11 mouse cellular contexts compared by ENCODE assay signal in the genomic region with DNA sequence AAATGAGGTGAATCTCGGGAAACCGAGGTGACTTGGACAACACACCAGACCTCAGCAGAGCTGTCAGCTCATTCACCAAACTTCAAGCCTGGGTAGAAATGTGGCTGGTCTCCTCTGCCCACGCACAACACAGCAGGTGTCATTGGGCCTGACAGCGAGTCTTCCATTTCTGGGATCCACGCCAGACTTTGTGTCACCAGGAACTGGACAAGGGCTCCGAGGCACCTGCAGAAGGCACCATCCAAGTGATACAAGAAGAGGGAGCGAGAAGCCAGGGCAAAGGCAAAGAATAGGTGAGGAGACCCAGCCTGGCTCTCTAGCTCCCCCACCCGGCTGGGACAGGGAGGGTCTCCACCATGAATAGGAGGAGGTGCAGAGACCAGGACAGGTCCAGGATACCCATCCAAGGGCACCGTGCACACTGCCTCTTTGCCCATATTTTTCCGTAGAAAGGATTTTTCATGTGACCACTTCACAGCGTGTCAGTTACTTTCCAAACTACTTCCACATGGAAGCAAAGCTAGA.
A peak's percentile ranks its signal among the peaks of the same experiment; 100 is the strongest.
DNase-seq lines count a peak whose midpoint lies in the region; ATAC-seq and TF ChIP-seq lines count a peak whose summit lies in the region.
"Had no signal": no experiment of that assay in that cellular context is flagged by ENCODE, and none has a peak within 500 bp of the region (broad histone marks: within the 10 kb centered on the region; RNA-seq: fewer than 3 reads in every experiment).

No protein-coding gene starts in this region.

- H3K4me3 ChIP-seq in forebrain, postnatal 0 days (ENCODE audit: low read depth, low read length), result no peak overlapping the region
- no peak overlapping the region for H3K4me3 ChIP-seq in forebrain, embryonic 10.5 days
- no peak overlapping the region for H3K4me3 ChIP-seq in lung, embryonic 14.5 days (ENCODE audit: low read depth, low read length)
- H3K4me3 ChIP-seq in stomach, postnatal 0 days (ENCODE audit: low read depth, low read length), result no peak overlapping the region
- H3K4me3 ChIP-seq: forebrain, embryonic 12.5 days; limb, embryonic 10.5 days had no signal

- H3K9me3 ChIP-seq in forebrain, postnatal 0 days (ENCODE audit: low read length), result no peaks in the 10 kb centered on the region
- no peaks in the 10 kb centered on the region for H3K9me3 ChIP-seq in forebrain, embryonic 10.5 days
- no peaks in the 10 kb centered on the region for H3K9me3 ChIP-seq in lung, embryonic 14.5 days (ENCODE audit: low read depth, low read length)
- H3K9me3 ChIP-seq in stomach, postnatal 0 days (ENCODE audit: control insufficient read depth, low read length), result no peaks in the 10 kb centered on the region
- H3K9me3 ChIP-seq: forebrain, embryonic 12.5 days; limb, embryonic 10.5 days had no signal

- no peak for DNase-seq in forebrain, postnatal 0 days
- no peak for DNase-seq in forebrain, embryonic 10.5 days (ENCODE audit: extremely low spot score, low spot score)
- DNase-seq in lung, embryonic 14.5 days, result no peak
- no peak for DNase-seq in lung, postnatal 25 days (ENCODE audit: low spot score)
- DNase-seq in brain, embryonic 14.5 days (ENCODE audit: low read depth), result no peak
- DNase-seq in stomach, postnatal 0 days (ENCODE audit: low spot score), result no peak
- no peak for DNase-seq in right cerebral cortex, postnatal 10 days (ENCODE audit: low spot score in 2 of 2)
- DNase-seq in retina, postnatal 1 day, result no peak

- H3K9ac ChIP-seq in forebrain, postnatal 0 days, result no peak overlapping the region
- no peak overlapping the region for H3K9ac ChIP-seq in lung, embryonic 14.5 days
- H3K9ac ChIP-seq in stomach, postnatal 0 days (ENCODE audit: low read length), result no peak overlapping the region
- H3K9ac ChIP-seq: forebrain, embryonic 12.5 days had no signal

- H3K36me3 ChIP-seq in forebrain, postnatal 0 days (ENCODE audit: insufficient read depth), result no peaks in the 10 kb centered on the region
- H3K36me3 ChIP-seq in forebrain, embryonic 10.5 days (replicated peaks), result no peaks in the 10 kb centered on the region
- no peaks in the 10 kb centered on the region for H3K36me3 ChIP-seq in lung, embryonic 14.5 days (ENCODE audit: insufficient read depth)
- H3K36me3 ChIP-seq in stomach, postnatal 0 days (ENCODE audit: control insufficient read depth, insufficient read depth, low read length), result no peaks in the 10 kb centered on the region
- H3K36me3 ChIP-seq: forebrain, embryonic 12.5 days; limb, embryonic 10.5 days had no signal

- no peak overlapping the region for H3K4me2 ChIP-seq in forebrain, postnatal 0 days (ENCODE audit: low read depth)
- no peak overlapping the region for H3K4me2 ChIP-seq in lung, embryonic 14.5 days
- H3K4me2 ChIP-seq in stomach, postnatal 0 days (replicated peaks; ENCODE audit: low read depth), result no peak overlapping the region
- H3K4me2 ChIP-seq: forebrain, embryonic 12.5 days had no signal

- H3K4me1 ChIP-seq in forebrain, postnatal 0 days (ENCODE audit: insufficient read depth), result peaks cover 4% of the 10 kb centered on the region; the same call in 1 of the 2 replicates
- H3K4me1 ChIP-seq in forebrain, embryonic 10.5 days, result no peaks in the 10 kb centered on the region
- no peaks in the 10 kb centered on the region for H3K4me1 ChIP-seq in lung, embryonic 14.5 days (ENCODE audit: insufficient read depth)
- no peaks in the 10 kb centered on the region for H3K4me1 ChIP-seq in stomach, postnatal 0 days (replicated peaks; ENCODE audit: control insufficient read depth, insufficient read depth)
- H3K4me1 ChIP-seq: forebrain, embryonic 12.5 days; limb, embryonic 10.5 days had no signal

- ATAC-seq in forebrain, postnatal 0 days, result no peak
- no peak for ATAC-seq in lung, embryonic 14.5 days (ENCODE audit: insufficient read depth)
- ATAC-seq in stomach, postnatal 0 days (ENCODE audit: low FRiP score, low TSS enrichment), result no peak

- H3K27me3 ChIP-seq in forebrain, postnatal 0 days (ENCODE audit: insufficient read depth, low read length), result no peaks in the 10 kb centered on the region
- no peaks in the 10 kb centered on the region for H3K27me3 ChIP-seq in forebrain, embryonic 10.5 days (ENCODE audit: poor library complexity, severe bottlenecking)
- no peaks in the 10 kb centered on the region for H3K27me3 ChIP-seq in lung, embryonic 14.5 days (ENCODE audit: insufficient read depth, low read length)
- H3K27me3 ChIP-seq in stomach, postnatal 0 days (ENCODE audit: control insufficient read depth, insufficient read depth, low read length), result no peaks in the 10 kb centered on the region
- H3K27me3 ChIP-seq: forebrain, embryonic 12.5 days had no signal

- H3K27ac ChIP-seq in forebrain, postnatal 0 days (ENCODE audit: low read depth, low read length), result no peak overlapping the region
- no peak overlapping the region for H3K27ac ChIP-seq in forebrain, embryonic 10.5 days
- H3K27ac ChIP-seq in lung, embryonic 14.5 days (ENCODE audit: low read depth), result no peak overlapping the region
- no peak overlapping the region for H3K27ac ChIP-seq in stomach, postnatal 0 days (replicated peaks)
- H3K27ac ChIP-seq: forebrain, embryonic 12.5 days; limb, embryonic 10.5 days; macrophage had no signal

- 0 out of 2 replicates have a peak, but pooled peaks have one; percentile 14 for TF ChIP-seq CTCF in forebrain, postnatal 0 days (IDR thresholded peaks at IDR 0.05; ENCODE audit: low read depth)
- peak; percentile 14; the same call in 1 of the 2 replicates for TF ChIP-seq CTCF in lung, embryonic 14.5 days (IDR thresholded peaks at IDR 0.05; ENCODE audit: low read depth)
- peak; percentile 29; the same call in 1 of the 2 replicates for TF ChIP-seq CTCF in brain, embryonic 14.5 days (IDR thresholded peaks at IDR 0.05; ENCODE audit: borderline replicate concordance, extremely low read depth, insufficient read depth, insufficient read length)
- 0 out of 2 replicates have a peak, but pooled peaks have one; percentile 9 for TF ChIP-seq CTCF in stomach, postnatal 0 days (IDR thresholded peaks at IDR 0.05; ENCODE audit: low read depth)

- TF ChIP-seq POLR2A in brain, embryonic 14.5 days (IDR thresholded peaks at IDR 0.05; ENCODE audit: borderline replicate concordance, extremely low read depth, insufficient read depth, insufficient read length, poor library complexity, severe bottlenecking), result no peak

- TF ChIP-seq EP300 in stomach, postnatal 0 days (optimal IDR thresholded peaks at IDR 0.05), result no peak

- 69% methylated on average over 11 of the region's 11 CpGs for WGBS in forebrain, postnatal 0 days
- 79% methylated on average over 11 of the region's 11 CpGs for WGBS in forebrain, embryonic 10.5 days
- WGBS in lung, embryonic 14.5 days, result 72% methylated on average over 11 of the region's 11 CpGs
- WGBS in stomach, postnatal 0 days, result 74% methylated on average over 11 of the region's 11 CpGs
